Mouse (Mus musculus) neutrophil, adult 5-6 weeks (primary cell): ENCODE data around the gene Gas6. TPM values are rescaled to one million over a fixed set of nuclear protein-coding genes. Genes with fewer than 3 reads are reported as not detected.

ENCODE experiments used
- ATAC-seq: fragments of 151-379, 151-347 bp; 2 replicates; pipeline ENCODE4 v1.8.0; 2017; ENCODE audit warnings: mild to moderate bottlenecking, moderate TSS enrichment; ENCODE audit not compliant: insufficient number of reproducible peaks, poor library complexity, low FRiP score, severe bottlenecking; ENCODE audit errors: extremely low read depth
- total RNA-seq: library from RNA; stranded (forward); fragments of 200-1000 nt; gene quantifications from 2 replicates; pipeline ENCODE4 v1.2.3, GENCODE M21; 2017

The Gas6 gene
- total RNA-seq, 1 experiment from 2014 or later: not detected

GRCm38 (mm10) chr8:13471484-13471883, 22.8 kb downstream of the Gas6 start:
- no peak for ATAC-seq

DNA sequence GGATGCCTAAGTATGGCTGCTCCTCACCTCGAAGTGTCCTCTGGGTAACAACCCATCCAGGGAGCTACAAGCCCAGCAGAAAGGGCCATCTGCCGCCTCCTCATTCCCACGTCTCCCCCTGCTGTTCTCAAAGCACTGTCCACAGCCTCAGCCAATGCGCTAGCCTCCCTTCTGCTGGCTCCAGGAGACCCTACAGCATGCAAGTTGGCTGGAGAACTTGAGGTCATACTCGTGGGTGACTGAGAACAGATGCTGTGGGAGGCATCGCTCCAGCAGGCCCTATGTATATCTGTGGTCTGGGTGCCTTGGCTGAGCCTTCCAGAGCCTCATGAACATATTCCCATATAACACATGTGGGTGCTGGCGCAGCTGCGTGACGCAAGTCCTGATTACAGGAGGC, 25.6 kb downstream of the Gas6 start:
- ATAC-seq: no peak

- no peak for ATAC-seq
Observed at GRCm38 (mm10) chr8:13466989-13467388, 27.3 kb downstream of the Gas6 start.

DNA sequence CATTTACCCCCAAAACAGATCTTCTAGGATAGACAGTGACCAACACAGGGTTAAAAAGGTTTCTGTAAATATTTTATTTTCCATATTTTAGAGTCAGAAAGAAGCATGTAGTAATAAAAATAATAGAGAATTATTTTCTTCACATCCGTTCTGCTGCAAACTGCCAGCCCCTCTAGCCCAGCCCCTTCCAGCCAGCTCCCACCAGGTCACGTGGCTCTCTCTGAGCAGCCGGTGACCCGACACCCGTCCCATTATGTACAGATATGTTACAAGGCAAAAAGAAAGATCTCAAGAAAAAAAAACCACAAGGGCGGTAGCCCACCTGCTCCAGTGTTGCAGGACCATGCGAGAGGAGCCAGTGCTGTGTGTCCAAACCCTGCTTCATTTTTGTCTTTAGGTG, 29.0 kb downstream of the Gas6 start:
- no peak for ATAC-seq

DNA sequence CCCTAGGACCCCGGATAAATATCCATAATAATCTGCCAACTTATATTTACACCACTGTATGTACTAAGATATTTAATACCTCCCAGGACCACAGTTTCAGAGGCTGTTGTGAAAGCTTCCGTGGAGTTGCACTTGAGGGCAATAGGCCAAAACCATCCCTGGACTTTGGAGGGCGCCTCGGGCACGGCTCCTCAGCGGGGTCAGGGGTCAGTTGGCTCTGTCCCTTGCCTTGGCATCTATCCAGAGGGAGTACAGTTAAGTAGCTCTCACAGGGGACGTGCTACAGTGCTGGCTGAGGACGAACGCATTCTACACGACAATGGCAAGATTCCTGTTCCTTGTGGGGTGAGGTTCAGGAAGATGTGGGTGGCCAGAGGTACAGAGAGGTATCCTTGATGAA, 31.9 kb downstream of the Gas6 start:
- no peak for ATAC-seq

GRCm38 (mm10) chr8:13461843-13462242, 32.4 kb downstream of the Gas6 start:
- ATAC-seq: no peak

DNA sequence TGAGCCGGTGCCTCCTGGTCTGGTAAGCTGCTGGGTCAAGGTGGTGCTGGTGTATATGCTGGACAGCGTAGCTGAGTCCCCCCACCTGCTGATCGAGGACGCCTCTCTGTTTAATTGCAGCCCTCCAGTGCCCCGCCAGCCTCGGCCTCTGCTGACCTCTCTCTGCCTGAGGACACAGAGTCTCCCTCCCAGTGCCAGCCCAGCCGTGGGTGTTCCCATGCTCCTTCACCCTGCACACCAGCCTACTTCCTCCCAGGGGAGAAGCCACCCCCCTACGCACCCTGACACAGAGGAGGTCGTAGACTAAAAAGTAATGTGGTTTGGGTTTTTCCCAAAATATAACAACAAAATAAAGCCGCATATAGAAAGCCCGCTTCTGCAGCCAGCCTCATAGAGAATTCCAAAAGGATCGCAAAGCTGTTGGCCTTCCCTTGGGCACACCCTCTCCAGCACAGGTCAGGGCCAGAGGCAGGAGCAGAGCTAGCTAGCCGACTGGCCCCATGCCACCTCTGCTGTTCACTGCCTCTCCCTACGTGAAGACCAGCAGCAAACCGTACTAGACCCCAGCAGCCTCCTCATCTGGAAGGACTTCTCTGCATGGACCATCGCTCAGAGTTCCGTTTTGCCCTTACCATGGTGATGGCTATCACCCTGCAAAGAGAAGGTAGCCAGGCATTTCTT, 33.1 kb downstream of the Gas6 start:
- ATAC-seq: no peak

- ATAC-seq: no peak
Observed at GRCm38 (mm10) chr8:13459431-13459830, 34.9 kb downstream of the Gas6 start.

DNA sequence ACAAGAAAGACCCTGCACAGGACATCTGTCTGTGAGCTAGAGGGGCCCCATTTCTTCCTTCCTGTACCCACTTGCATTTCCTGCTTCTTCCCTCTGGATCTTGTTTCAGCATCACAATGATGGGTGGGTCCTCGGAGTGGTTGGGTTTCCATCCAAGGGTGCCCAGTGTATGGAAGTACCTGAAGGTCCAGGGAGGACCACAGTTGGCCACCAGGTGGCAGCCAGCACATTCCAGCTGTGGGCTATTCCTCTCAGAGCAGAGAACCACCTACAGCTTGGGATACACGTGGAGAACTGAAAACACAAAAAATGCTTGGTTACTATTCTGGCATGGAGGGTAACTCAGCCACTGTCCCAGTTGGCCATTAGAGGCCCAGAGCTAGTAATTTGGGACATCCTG, 39.0 kb downstream of the Gas6 start:
- ATAC-seq: no peak

- no peak for ATAC-seq
Observed at GRCm38 (mm10) chr8:13454341-13455113, 39.8 kb downstream of the Gas6 start.

- no peak for ATAC-seq
Observed at GRCm38 (mm10) chr8:13451747-13452277, 42.5 kb downstream of the Gas6 start.

- ATAC-seq: no peak
Observed at GRCm38 (mm10) chr8:13448145-13448544, 46.1 kb downstream of the Gas6 start.

DNA sequence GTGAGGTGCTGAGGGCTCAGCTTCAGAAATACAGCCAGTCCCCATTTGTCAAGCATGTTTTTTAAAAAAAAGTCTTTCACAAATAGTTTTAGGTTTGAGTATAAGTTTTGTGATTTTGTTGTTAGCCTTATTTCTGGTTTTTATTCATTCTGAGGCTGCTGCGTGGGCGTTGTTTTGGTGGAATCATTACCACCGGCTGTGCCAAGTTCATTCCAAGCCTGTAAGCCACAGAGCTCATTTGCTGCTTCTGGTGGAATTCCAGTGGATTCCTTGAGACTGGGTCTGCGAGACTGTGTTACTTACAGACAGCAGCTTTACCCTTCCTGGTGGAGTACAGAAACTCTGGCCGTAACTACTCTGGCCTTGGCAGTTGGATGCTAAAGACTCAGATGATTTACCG, 47.8 kb downstream of the Gas6 start:
- no peak for ATAC-seq

GRCm38 (mm10) chr8:13442152-13442551, 52.1 kb downstream of the Gas6 start:
- ATAC-seq: no peak

- ATAC-seq: no peak
Observed at GRCm38 (mm10) chr8:13437531-13437930, 56.8 kb downstream of the Gas6 start.

GRCm38 (mm10) chr8:13436052-13436451, 58.2 kb downstream of the Gas6 start:
- no peak for ATAC-seq

DNA sequence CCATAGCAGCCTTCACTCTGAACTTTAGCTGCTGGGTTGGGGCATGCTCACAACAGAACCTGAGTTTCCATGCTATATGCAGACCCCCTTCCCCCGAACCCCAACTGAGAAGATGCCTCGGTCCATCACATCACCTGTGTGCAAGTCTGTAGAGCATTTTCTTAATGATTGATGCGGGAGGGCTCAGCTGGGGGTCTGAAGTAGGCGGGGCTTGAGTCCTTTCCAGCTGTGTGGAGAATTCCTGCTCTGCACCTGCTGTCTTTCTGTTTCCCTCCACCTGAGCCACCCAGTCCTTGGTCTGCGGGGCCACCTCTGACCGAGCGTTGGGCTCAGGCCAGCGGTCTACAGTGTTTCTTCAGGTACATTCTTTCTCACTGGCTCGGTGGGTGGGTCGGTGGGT, 59.4 kb downstream of the Gas6 start, which contains the start of gene Tmem255b:
TSS of gene Tmem255b (plus strand) at position 301 of the 400 bp plus-strand sequence.
- ATAC-seq: no peak

DNA sequence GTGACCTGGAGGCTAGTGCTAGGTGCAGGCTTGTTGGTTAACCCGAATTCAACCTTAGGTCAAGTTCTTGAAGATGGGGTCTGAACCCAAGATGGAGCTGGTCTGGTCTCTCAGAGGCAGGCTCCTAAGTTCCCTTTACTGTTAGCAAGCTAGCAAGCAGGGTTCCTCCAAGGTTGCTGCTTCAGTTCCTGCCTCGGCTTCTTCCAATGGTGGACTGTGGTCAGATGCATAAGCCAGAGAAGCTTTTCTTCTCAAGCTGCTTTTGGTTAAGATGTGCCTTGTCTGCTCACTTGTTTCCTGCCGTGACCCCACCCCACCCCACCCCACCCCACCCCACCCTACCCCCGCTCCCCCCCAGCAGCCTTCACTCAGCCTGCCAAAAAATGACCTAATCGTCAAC, 61.2 kb downstream of the Gas6 start:
- no peak for ATAC-seq

GRCm38 (mm10) chr8:13430866-13431265, 63.4 kb downstream of the Gas6 start:
- ATAC-seq: no peak

GRCm38 (mm10) chr8:13430412-13430811, 63.9 kb downstream of the Gas6 start:
- no peak for ATAC-seq
